Mouse (Mus musculus) brown adipose tissue, adult 24 weeks (tissue): ENCODE data around the gene Tbxas1. TPM values are rescaled to one million over a fixed set of nuclear protein-coding genes. Genes with fewer than 3 reads are reported as not detected.

Experiments
- H3K27ac ChIP-seq: fragments of 200-500 bp; replicated peaks from 2 replicates; pipeline ENCODE4 v1.5.1; 2012; ENCODE audit warnings: low read depth, mild to moderate bottlenecking, low read length
- H3K4me1 ChIP-seq: fragments of 200-500 bp; 2 replicates; pipeline ENCODE4 v1.6.1; 2012; ENCODE audit warnings: low read length, mixed read lengths; ENCODE audit not compliant: control insufficient read depth, insufficient read depth, insufficient read length
- H3K4me3 ChIP-seq: fragments of 200-500 bp; 2 replicates; pipeline ENCODE4 v1.5.1; 2012; ENCODE audit warnings: low read depth, mild to moderate bottlenecking, low read length, moderate library complexity; ENCODE audit not compliant: insufficient read depth
- polyA plus RNA-seq: library from polyadenylated mRNA; stranded (reverse); fragments of >200 nt; gene quantifications from 2 replicates; pipeline ENCODE4 v1.2.4, GENCODE M21; 2012; ENCODE audit not compliant: missing spikeins, insufficient read depth, insufficient read length

Gene Tbxas1
- polyA plus RNA-seq, 1 experiment, result 1.4 TPM

DNA sequence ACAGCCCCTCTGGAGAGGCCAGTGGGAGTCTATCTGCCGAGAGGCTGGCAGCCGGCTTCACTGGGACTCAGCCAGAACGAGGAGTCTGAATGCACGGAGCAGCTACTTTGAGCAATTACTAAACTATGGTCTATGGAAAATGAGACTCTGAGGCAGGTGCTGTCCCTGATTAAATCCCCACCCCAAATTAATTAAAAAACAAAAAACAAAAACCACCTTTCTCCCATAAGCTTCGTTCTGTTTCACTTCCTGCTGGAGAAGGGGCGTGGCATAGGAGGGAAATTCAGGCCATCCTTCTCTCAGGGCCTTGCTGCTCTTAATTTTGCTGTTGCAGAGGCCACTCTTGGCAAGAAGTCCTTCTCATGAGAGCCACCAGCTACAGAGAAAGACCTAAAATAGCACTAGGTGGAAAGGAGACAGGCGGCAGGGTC, 180.6 kb downstream of the Tbxas1 start:
- no peaks in the 10 kb centered on the region for H3K4me1 ChIP-seq
- H3K4me3 ChIP-seq, result peak overlapping the region; percentile 20; the same call in 1 of the 2 replicates
- H3K27ac ChIP-seq, result no peak overlapping the region

DNA sequence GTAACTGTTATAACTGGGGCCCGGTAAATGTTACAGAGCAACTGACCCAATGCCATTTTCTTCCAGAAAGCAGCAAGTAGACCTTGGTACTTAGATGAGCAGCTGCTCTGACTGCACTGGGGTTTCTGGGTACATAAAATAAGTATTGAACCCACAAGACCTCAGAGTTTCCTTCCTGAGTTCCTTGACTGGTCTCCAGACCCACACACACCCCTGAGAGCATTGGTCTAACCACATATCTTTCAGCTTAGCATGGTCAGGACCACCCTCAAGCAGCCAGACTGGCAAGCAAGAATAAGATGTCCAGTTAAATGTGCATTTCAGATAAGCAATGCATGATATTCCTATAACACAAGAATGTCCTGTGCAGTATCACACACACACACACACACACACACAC, 182.0 kb downstream of the Tbxas1 start:
- H3K27ac ChIP-seq, result no peak overlapping the region

DNA sequence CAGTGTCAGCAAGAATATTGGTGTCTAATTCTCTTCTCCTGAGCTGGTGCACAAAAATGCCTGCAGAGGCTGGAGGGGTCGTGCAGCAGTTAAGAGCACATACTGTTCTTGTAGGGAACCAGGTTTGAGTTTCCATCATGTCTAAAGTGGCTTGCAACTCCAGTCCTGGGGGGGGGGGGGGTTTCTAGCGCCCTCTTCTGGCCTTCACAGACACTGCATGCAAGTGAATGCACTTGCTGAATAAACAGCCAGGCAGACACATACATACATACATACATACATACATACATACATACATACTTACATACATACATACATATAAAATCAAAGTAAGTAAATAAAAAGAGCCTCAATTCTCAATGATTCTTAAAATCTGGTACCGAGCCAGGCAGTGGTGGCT, 183.2 kb downstream of the Tbxas1 start:
- no peaks in the 10 kb centered on the region for H3K4me1 ChIP-seq
- H3K4me3 ChIP-seq, result no peak overlapping the region
- no peak overlapping the region for H3K27ac ChIP-seq

More for the DNA sequence above, 182.0 kb downstream of the Tbxas1 start:
- Histone ChIP-seq H3K4me1 (no peaks in the 10 kb centered on the region), H3K4me3 (no peak overlapping the region)

DNA sequence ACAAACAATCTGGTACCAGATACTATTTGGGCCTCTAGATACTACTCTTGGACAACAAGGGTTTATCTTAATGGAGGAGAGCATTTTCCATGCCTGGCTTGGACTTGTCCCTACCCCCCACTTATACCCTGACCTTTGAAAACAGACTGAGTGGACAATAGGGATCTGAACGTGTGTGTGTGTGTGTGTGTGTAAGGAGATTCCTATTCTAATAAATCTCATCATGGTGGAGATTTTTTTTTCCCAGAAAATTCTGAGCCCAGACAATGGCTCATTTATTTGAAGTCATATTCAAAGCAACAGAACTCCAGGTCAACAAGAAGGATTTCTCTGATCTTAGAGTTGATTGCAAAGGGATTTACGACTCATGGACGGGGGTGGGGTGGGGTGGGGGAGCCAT, 183.7 kb downstream of the Tbxas1 start:
- Histone ChIP-seq H3K4me3 (no peak overlapping the region), H3K27ac (no peak overlapping the region), H3K4me1 (no peaks in the 10 kb centered on the region)

DNA sequence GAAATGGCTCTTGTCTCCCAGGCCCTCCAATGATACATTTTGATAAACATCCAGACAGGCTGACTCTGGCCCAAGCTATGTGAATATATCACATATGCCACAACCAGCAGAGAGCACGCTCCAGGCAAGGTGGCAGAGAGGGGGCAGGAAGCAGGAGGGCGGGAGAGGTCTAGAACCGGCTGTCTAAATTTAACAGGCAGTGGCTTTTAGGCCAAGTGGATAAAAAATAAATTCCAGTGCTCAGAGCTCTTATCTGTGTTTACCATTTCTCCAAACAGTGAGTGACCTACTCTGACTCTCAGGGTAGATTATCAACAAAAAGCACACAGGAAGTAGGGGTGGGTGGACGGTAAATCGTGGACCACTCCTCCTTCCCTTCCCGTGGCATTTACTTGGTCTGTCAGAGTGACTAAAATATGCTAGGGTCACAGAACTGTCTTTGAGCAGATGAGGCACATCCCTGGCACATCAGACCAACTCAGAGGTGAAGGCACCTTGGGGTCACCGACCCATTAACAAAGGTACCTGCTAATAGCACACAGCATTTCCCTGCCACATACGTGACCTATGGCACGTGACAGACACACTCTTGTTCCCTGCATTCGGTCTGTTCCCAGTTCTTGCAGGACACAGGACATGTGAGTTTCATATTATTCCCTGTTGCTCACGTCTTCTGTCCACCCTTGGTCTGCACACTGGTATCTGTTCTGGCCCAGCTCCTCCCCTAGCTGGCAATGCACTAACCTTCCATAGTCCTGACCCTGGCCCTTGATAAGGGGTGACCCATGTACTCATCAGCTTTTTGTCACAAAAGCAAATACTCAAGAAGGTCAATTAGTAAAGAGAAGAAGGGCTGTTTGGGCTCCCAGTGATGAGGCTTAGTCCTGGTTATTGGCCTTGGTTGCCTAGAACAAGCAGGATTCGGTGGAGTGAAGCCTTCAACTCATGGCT, 184.6 kb downstream of the Tbxas1 start:
- Histone ChIP-seq H3K27ac (no peak overlapping the region), H3K4me1 (no peaks in the 10 kb centered on the region), H3K4me3 (no peak overlapping the region)

DNA sequence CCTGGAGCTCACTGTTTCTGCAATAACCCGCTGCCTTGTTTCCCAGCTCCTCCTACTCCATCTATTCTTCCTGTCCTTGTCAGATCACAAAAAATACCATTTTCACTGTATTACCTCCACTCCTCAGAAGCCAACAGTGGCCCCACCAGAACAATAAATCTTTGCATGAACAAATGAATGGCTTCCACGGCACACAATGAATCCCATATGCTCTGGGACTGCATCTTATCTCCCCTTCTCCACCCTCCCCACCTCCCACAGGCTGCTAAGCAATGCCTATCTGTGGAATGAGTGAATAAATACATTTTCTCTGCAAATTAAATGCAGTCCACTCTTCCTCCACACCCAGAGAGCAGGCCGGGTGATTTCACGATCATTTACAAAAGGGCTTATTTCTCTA, 186.0 kb downstream of the Tbxas1 start:
- Histone ChIP-seq H3K4me1 (no peaks in the 10 kb centered on the region), H3K4me3 (no peak overlapping the region), H3K27ac (no peak overlapping the region)

DNA sequence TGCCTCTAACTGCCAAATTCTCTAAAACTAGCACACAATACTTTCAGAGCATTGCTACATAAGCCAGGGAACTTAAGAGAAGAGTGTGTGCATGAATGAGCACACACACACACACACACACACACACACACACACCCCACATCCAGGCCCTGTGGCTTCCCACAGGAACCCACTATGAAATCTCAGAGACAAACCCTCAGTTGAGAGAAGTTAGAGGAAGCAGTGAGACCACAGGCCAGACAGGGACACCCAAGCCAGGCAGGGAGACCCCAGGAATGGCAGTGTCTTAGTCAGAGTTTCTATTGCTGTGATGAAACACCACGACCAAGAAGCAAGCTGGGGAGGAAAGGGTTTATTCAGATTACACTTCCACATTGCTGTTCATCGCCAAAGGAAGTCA, 188.3 kb downstream of the Tbxas1 start:
- Histone ChIP-seq H3K27ac (no peak overlapping the region), H3K4me1 (no peaks in the 10 kb centered on the region), H3K4me3 (no peak overlapping the region)

DNA sequence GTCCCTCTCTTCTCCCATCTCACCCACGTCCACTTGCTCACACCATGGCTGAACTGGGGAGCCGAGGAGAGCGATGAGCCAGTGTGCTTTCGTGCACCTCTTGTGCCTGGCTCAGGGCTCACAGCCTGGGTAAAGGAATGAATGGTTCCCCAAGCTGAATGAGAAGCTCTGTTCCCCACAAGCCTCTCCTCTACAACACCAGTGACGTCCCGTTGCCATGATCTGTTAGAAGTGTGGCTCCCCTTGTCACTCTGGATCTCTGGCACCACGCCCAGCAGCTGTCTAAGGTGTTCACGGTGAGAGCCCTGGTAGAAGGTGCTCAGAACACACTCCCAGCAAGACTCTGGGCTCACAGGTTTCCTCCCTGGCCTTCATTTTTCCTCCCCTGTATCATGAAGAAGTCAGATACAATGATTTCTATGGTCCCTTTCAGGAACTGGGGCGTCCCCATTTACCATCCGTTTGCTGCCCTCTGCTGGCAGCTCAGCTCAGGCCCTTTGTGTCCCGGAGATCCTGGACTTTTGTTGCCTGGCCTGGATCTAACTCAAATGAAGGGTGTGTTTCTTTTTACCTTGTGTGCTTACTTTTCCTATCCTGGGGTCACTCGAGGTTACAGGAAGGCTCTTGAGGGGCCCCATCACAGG, 191.9 kb downstream of the Tbxas1 start:
- no peak overlapping the region for H3K4me3 ChIP-seq
- no peaks in the 10 kb centered on the region for H3K4me1 ChIP-seq
- H3K27ac ChIP-seq, result no peak overlapping the region

DNA sequence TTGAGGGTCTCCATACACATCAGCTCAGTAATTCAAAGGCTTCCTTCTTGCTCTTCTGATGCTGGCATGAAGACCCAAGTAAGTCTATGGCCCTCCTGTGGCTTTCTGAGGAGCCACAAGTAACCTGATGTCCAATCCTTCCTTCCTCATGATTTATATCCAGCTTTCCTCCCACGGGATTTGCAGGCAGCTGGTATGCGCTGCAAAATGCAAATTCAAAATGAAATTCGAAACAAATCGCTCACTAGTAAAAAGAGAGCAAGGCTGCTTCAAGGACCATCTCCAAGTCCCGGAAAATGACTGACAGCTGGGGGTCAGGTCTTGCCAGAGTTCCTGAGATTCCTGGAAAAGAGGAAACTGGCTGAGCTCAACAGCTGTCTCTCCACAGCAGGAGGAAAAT, 197.5 kb downstream of the Tbxas1 start:
- Histone ChIP-seq H3K4me3 (no peak overlapping the region), H3K27ac (no peak overlapping the region), H3K4me1 (no peaks in the 10 kb centered on the region)

DNA sequence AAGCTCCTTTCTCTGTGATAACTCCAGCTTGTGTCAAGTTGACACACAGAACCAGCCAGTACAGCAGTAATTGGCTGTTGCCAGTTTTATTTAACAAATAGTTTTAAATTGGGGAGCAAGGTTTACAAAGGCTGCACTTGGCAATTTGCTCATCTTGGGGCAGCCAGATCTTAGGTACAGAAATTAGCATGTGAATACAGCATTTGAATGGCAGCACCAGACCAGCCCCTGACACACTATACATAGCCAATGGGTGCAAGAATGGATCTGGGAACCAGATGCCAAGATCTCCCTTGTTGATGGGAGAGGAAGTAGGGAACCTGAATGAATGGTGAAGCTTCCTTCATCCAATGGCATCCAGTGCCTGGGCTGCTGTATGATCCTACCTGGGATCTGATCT, 199.0 kb downstream of the Tbxas1 start:
- no peak overlapping the region for H3K27ac ChIP-seq
- no peaks in the 10 kb centered on the region for H3K4me1 ChIP-seq
- H3K4me3 ChIP-seq, result no peak overlapping the region

DNA sequence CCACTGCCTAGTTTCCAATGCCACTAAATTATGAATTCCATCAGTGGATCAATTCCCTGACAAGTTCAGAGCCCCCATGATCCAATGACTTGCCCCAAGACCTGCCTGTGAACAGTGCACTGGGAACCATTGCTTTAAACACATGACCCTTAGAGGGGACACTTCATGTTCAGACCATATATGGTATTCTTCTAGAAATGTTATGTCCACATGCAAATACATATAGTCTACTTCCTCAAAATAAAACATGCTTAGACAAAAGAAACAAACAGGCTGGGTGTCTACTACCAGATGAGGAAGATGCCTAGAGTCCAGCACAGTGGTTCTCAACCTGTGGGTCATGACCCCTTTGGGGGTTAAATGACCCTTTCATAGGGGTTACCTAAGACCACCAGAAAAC, 201.3 kb downstream of the Tbxas1 start:
- Histone ChIP-seq H3K27ac (no peak overlapping the region), H3K4me3 (no peak overlapping the region), H3K4me1 (no peaks in the 10 kb centered on the region)

DNA sequence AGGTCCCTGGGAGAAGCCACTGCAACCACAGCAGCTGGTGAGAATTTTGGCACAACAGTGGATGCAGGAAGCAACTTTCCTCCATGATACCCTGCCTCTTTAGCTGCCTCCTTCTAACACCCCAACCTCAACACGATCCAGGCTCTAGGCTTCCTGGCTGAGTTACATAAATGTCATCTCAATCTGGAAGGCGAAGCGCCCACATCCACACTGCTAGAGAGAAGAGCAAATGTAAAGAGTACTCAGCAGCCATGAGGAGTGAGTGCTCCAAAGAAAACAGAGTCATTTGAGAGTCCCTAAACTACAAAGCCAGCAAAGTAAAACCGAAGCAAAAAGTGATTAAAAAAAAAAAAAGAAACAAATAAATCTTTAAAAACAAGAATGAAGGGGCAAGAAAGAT, 229.4 kb downstream of the Tbxas1 start:
- no peaks in the 10 kb centered on the region for H3K4me1 ChIP-seq
- no peak overlapping the region for H3K27ac ChIP-seq
- H3K4me3 ChIP-seq, result no peak overlapping the region

DNA sequence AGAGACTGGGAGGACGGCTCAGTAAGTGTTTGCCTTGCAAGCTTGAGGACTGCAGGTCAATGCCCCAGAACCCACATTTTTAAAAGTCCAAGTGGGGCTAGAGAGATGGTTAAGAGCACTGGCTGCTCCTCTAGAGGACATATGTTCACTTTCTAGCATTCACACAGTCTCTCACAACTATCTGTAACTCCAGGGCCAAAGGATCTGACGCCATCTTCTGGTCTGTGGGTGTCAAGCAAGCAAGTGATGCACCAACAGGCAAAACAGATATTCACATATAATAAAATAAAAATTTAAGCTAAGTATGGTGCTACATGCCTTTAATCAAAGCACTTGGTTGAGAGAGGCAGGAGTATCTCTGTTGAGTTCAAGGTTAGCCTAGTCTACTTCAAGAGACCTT, 231.6 kb downstream of the Tbxas1 start:
- H3K4me1 ChIP-seq, result no peaks in the 10 kb centered on the region
- no peak overlapping the region for H3K27ac ChIP-seq
- H3K4me3 ChIP-seq, result no peak overlapping the region

DNA sequence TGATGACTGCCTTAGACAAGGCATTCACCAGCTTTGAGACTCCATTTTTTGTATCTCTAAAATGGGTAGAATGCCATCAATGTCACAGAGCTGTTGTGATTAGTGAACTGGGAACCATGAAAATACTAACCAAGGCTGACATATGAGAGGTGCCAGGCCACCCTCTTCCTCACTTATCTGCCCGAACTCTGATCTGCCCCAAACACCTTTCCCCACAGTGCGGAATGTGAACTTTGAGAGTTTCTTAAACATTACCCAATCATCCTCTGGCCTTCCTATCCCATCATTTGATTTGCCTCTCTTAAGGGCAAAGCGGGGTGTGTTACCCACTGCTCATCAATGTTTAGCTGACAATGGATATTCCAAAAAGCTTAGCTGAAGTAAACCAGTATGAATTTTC, 237.5 kb downstream of the Tbxas1 start:
- Histone ChIP-seq H3K4me3 (no peak overlapping the region), H3K4me1 (no peaks in the 10 kb centered on the region; the same call in 1 of the 2 replicates), H3K27ac (no peak overlapping the region)

DNA sequence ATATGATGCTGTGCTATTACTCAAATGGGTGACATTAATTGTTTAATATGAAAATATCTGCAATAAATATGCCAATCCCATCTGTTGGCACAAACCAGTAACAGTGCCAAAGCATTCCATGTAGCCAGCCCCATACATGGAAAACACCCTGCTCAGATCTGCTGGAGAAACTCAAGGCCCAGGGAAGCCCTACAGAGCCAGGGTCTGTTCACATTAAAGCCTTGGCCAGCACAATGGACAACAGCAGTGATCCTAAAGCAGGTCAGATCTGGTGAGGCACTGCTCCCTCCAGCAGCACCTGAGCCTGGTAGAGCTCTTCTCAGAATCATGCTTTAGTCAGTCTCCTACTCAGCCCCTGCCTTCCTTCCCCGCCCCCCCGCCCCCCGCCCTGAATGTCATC, 237.9 kb downstream of the Tbxas1 start:
- H3K27ac ChIP-seq, result no peak overlapping the region
- H3K4me1 ChIP-seq, result no peaks in the 10 kb centered on the region; the same call in 1 of the 2 replicates
- no peak overlapping the region for H3K4me3 ChIP-seq

DNA sequence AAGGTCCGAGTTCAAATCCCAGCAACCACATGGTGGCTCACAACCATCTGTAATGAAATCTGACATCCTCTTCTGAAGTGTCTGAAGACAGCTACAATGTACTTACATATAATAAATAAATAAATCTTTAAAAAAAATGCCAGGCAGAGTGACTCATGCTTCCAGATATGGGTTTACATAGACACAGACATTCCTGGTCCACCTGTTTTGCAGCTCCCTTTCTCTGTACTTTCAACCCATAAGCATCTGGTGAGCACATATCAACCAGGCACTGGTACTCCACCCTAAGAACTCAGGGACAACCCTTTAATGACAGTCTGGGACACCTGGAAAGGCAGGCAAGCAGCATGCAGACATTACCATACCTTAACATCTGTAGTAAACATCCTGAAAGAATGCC, 240.2 kb downstream of the Tbxas1 start:
- H3K4me3 ChIP-seq, result no peak overlapping the region
- no peak overlapping the region for H3K27ac ChIP-seq

More for the DNA sequence above, 240.2 kb downstream of the Tbxas1 start:
- peaks cover 7% of the 10 kb centered on the region; the same call in 1 of the 2 replicates for H3K4me1 ChIP-seq
